Mouse (Mus musculus): Measurements from ENCODE around the gene Gm11213.

DNA sequence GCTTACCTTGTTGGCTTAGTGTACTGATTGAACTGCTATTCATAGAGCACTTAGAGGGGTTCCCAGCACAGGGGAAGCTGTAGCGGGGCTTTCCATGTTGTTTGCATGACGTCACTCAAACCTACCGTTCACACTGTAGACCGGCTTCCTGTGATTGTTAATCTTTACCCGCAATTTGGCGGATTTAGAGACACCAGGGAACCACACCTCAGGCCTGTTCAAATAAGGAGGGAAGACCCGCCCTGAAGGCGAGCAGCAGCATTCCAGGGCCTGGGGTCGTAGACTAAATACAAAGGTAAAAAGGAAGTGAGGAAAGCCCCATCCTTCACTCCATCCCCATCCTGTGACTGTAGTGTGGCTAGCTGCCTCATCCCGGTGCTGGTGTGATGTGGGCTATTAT is 9.8 kb downstream of the Gm11213 start:
- TF ChIP-seq CTCF (IDR thresholded peaks at IDR 0.05; ENCODE audit: low read depth, low read length) (no peak), POLR2A (IDR thresholded peaks at IDR 0.05; ENCODE audit: extremely low read depth, insufficient read depth, low read length) (no peak)

Data from liver, adult 2 months (tissue).